Mouse (Mus musculus): ENCODE measurements around the gene Rdx. TPM values are rescaled to one million over a fixed set of nuclear protein-coding genes. Genes with fewer than 3 reads are reported as not detected.

The Rdx gene
- polyA plus RNA-seq, 2 experiments = 73.9 to 146 TPM

- Histone ChIP-seq H3K4me3 (replicated peaks; ENCODE audit: low read length) (no peak overlapping the region), H3K27me3 (ENCODE audit: control insufficient read depth, insufficient read depth, low read length) (no peaks in the 10 kb centered on the region), H3K36me3 (ENCODE audit: control insufficient read depth, insufficient read depth, low read length) (peaks cover 77% of the 10 kb centered on the region), H3K4me1 (ENCODE audit: control insufficient read depth, insufficient read depth, low read length) (no peaks in the 10 kb centered on the region), H3K27ac (replicated peaks; ENCODE audit: low read depth, low read length) (no peak overlapping the region), H3K4me2 (replicated peaks; ENCODE audit: low read depth, low read length, severe bottlenecking) (no peak overlapping the region), H3K9me3 (ENCODE audit: control insufficient read depth, low read length) (no peaks in the 10 kb centered on the region), H3K9ac (ENCODE audit: low read depth, low read length, severe bottlenecking) (no peak overlapping the region)
- no peak for TF ChIP-seq POLR2A (IDR thresholded peaks at IDR 0.05; ENCODE audit: borderline replicate concordance, extremely low read depth, insufficient read depth, insufficient read length)
- DNase-seq (ENCODE audit: low spot score) (no peak), ATAC-seq (ENCODE audit: low FRiP score, low read depth) (no peak)
- WGBS = 93% methylated on average over 2 of the region's 2 CpGs
Measured at GRCm38 (mm10) chr9:52076089-52076488, 29.1 kb downstream of the Rdx start.

GRCm38 (mm10) chr9:52077692-52078091 lies 30.7 kb downstream of the Rdx start:
- H3K4me1 ChIP-seq (ENCODE audit: control insufficient read depth, insufficient read depth, low read length) = no peaks in the 10 kb centered on the region
- no peaks in the 10 kb centered on the region for H3K27me3 ChIP-seq (ENCODE audit: control insufficient read depth, insufficient read depth, low read length)
- DNase-seq (ENCODE audit: low spot score) (no peak), ATAC-seq (ENCODE audit: low FRiP score, low read depth) (no peak)
- no peak overlapping the region for H3K4me3 ChIP-seq (replicated peaks; ENCODE audit: low read length)
- no peak overlapping the region for H3K27ac ChIP-seq (replicated peaks; ENCODE audit: low read depth, low read length)
- H3K36me3 ChIP-seq (ENCODE audit: control insufficient read depth, insufficient read depth, low read length) = peaks cover 80% of the 10 kb centered on the region
- H3K9me3 ChIP-seq (ENCODE audit: control insufficient read depth, low read length) = no peaks in the 10 kb centered on the region
- H3K4me2 ChIP-seq (replicated peaks; ENCODE audit: low read depth, low read length, severe bottlenecking) = no peak overlapping the region
- WGBS = 82% methylated on average over 1 of the region's 1 CpGs
- TF ChIP-seq POLR2A (IDR thresholded peaks at IDR 0.05; ENCODE audit: borderline replicate concordance, extremely low read depth, insufficient read depth, insufficient read length) = no peak
- H3K9ac ChIP-seq (ENCODE audit: low read depth, low read length, severe bottlenecking) = no peak overlapping the region

- no peak overlapping the region for H3K27ac ChIP-seq (replicated peaks; ENCODE audit: low read depth, low read length)
- H3K4me3 ChIP-seq (replicated peaks; ENCODE audit: low read length) = no peak overlapping the region
- no peak overlapping the region for H3K4me2 ChIP-seq (replicated peaks; ENCODE audit: low read depth, low read length, severe bottlenecking)
- ATAC-seq (ENCODE audit: low FRiP score, low read depth) = no peak
- no peaks in the 10 kb centered on the region for H3K9me3 ChIP-seq (ENCODE audit: control insufficient read depth, low read length)
- no peak for TF ChIP-seq POLR2A (IDR thresholded peaks at IDR 0.05; ENCODE audit: borderline replicate concordance, extremely low read depth, insufficient read depth, insufficient read length)
- no peaks in the 10 kb centered on the region for H3K27me3 ChIP-seq (ENCODE audit: control insufficient read depth, insufficient read depth, low read length)
- H3K9ac ChIP-seq (ENCODE audit: low read depth, low read length, severe bottlenecking) = no peak overlapping the region
- H3K36me3 ChIP-seq (ENCODE audit: control insufficient read depth, insufficient read depth, low read length) = peaks cover 80% of the 10 kb centered on the region
- WGBS = 92% methylated on average over 2 of the region's 2 CpGs
- H3K4me1 ChIP-seq (ENCODE audit: control insufficient read depth, insufficient read depth, low read length) = no peaks in the 10 kb centered on the region
- DNase-seq (ENCODE audit: low spot score) = no peak
Measured at GRCm38 (mm10) chr9:52081979-52082378, 35.0 kb downstream of the Rdx start.

- no peak overlapping the region for H3K4me3 ChIP-seq (replicated peaks; ENCODE audit: low read length)
- H3K9me3 ChIP-seq (ENCODE audit: control insufficient read depth, low read length) = no peaks in the 10 kb centered on the region
- no peak for TF ChIP-seq POLR2A (IDR thresholded peaks at IDR 0.05; ENCODE audit: borderline replicate concordance, extremely low read depth, insufficient read depth, insufficient read length)
- 88% methylated on average over 4 of the region's 4 CpGs for WGBS
- no peak overlapping the region for H3K9ac ChIP-seq (ENCODE audit: low read depth, low read length, severe bottlenecking)
- ATAC-seq (ENCODE audit: low FRiP score, low read depth) (no peak), DNase-seq (ENCODE audit: low spot score) (no peak)
- H3K4me2 ChIP-seq (replicated peaks; ENCODE audit: low read depth, low read length, severe bottlenecking) = no peak overlapping the region
- H3K27ac ChIP-seq (replicated peaks; ENCODE audit: low read depth, low read length) = no peak overlapping the region
- H3K4me1 ChIP-seq (ENCODE audit: control insufficient read depth, insufficient read depth, low read length) = no peaks in the 10 kb centered on the region
- peaks cover 80% of the 10 kb centered on the region for H3K36me3 ChIP-seq (ENCODE audit: control insufficient read depth, insufficient read depth, low read length)
- H3K27me3 ChIP-seq (ENCODE audit: control insufficient read depth, insufficient read depth, low read length) = no peaks in the 10 kb centered on the region
Measured at GRCm38 (mm10) chr9:52082414-52082813, 35.4 kb downstream of the Rdx start.

- Histone ChIP-seq H3K36me3 (ENCODE audit: control insufficient read depth, insufficient read depth, low read length) (peaks cover 31% of the 10 kb centered on the region), H3K4me1 (ENCODE audit: control insufficient read depth, insufficient read depth, low read length) (no peaks in the 10 kb centered on the region), H3K27me3 (ENCODE audit: control insufficient read depth, insufficient read depth, low read length) (no peaks in the 10 kb centered on the region), H3K9ac (ENCODE audit: low read depth, low read length, severe bottlenecking) (no peak overlapping the region), H3K27ac (replicated peaks; ENCODE audit: low read depth, low read length) (no peak overlapping the region), H3K9me3 (ENCODE audit: control insufficient read depth, low read length) (no peaks in the 10 kb centered on the region), H3K4me2 (replicated peaks; ENCODE audit: low read depth, low read length, severe bottlenecking) (no peak overlapping the region), H3K4me3 (replicated peaks; ENCODE audit: low read length) (no peak overlapping the region)
- ATAC-seq (ENCODE audit: low FRiP score, low read depth) (no peak), DNase-seq (ENCODE audit: low spot score) (no peak)
- 93% methylated on average over 9 of the region's 9 CpGs for WGBS
- TF ChIP-seq POLR2A (IDR thresholded peaks at IDR 0.05; ENCODE audit: borderline replicate concordance, extremely low read depth, insufficient read depth, insufficient read length) = no peak
Measured at GRCm38 (mm10) chr9:52091752-52092151, 44.8 kb downstream of the Rdx start.

- TF ChIP-seq POLR2A (IDR thresholded peaks at IDR 0.05; ENCODE audit: borderline replicate concordance, extremely low read depth, insufficient read depth, insufficient read length) = no peak
- no peak for ATAC-seq (ENCODE audit: low FRiP score, low read depth)
- Histone ChIP-seq H3K4me3 (replicated peaks; ENCODE audit: low read length) (no peak overlapping the region), H3K4me1 (ENCODE audit: control insufficient read depth, insufficient read depth, low read length) (no peaks in the 10 kb centered on the region), H3K27ac (replicated peaks; ENCODE audit: low read depth, low read length) (no peak overlapping the region), H3K27me3 (ENCODE audit: control insufficient read depth, insufficient read depth, low read length) (no peaks in the 10 kb centered on the region), H3K4me2 (replicated peaks; ENCODE audit: low read depth, low read length, severe bottlenecking) (no peak overlapping the region), H3K9me3 (ENCODE audit: control insufficient read depth, low read length) (no peaks in the 10 kb centered on the region), H3K36me3 (ENCODE audit: control insufficient read depth, insufficient read depth, low read length) (peaks cover 26% of the 10 kb centered on the region), H3K9ac (ENCODE audit: low read depth, low read length, severe bottlenecking) (no peak overlapping the region)
- 86% methylated on average over 5 of the region's 5 CpGs for WGBS
- no peak for DNase-seq (ENCODE audit: low spot score)
Measured at GRCm38 (mm10) chr9:52092311-52092710, 45.3 kb downstream of the Rdx start.

All from limb, embryonic 14.5 days (tissue).